8 mouse cellular contexts compared by ENCODE assay signal in the genomic region with DNA sequence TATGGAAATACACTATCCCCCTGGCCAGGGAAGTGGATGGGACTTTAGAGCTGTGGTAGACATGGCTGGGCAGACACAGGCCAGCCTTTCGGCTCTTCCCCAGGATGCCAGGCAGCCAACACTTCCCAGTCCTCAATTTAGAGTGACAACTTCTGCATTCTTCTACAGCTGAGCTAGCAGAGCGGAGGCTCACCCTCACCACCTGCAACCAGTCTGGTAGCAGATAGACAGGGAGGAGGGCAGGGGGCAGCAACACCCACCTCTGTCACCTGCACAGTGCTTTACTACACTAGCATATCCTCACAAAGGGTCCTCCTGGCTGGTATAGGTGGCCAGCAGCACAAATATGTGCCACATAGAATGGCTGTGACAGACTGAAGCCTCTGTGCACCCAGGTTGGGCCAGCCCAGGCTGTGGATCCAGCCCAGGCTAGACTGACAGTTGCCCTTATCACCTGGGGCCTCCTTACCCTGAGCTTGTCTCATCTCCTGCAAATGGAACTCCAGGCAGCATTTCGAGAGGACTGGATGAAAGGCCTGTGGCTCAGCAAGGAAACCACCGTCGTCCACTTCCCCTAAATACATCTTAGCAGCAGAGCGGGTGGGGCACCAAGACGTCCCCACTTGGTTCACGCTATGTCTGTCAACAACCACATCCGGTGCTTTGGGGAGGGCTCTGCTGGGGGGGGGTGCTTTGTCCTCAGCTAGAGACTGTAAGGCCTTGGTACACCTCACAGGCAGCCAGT. TPM values are rescaled to one million over a fixed set of nuclear protein-coding genes. Genes with fewer than 3 reads are reported as not detected.
A peak's percentile ranks its signal among the peaks of the same experiment; 100 is the strongest.
DNase-seq lines count a peak whose midpoint lies in the region.

No protein-coding gene starts in this region.

- DNase-seq in layer of hippocampus, adult 11-12 months (ENCODE audit: low spot score), result peak; percentile 43
- DNase-seq in layer of hippocampus, adult 8-10 months (ENCODE audit: low spot score in 2 of 2), result no peak
- DNase-seq in c-Kit-positive CD71-positive TER-119-positive erythroid progenitor cells, embryonic 14.5 days (ENCODE audit: low spot score), result peak; percentile 13
- DNase-seq in lung, postnatal 4 days, result peak; percentile 67 to 76
- peak; percentile 73 to 88 for DNase-seq in thymus, adult 18-20 months
- no peak for DNase-seq in adrenal gland, postnatal 10 days
- DNase-seq in kidney, adult 11 months, result no peak
- no peak for DNase-seq in urinary bladder, postnatal 14 days (ENCODE audit: low spot score)

RNA-seq across cellular contexts. Expression of gene Susd3, which starts 6.0 kb away (rescaled TPM):
- 1 to 10 TPM; 2.6 to 5.3 (median 3.8) TPM for total RNA-seq in layer of hippocampus, adult 8-10 months (2022)
- 1 to 10 TPM; 1.8 to 1.9 TPM for total RNA-seq in adrenal gland, postnatal 10 days (2021)

RNA-seq across cellular contexts. Expression of gene Card19, which starts 26.7 kb away (rescaled TPM):
- total RNA-seq in layer of hippocampus, adult 8-10 months (2022), result 10 to 100 TPM; 12.2 to 22.0 (median 18.0) TPM
- 10 to 100 TPM; 52.5 to 58.9 TPM for total RNA-seq in adrenal gland, postnatal 10 days (2021)

RNA-seq across cellular contexts. Expression of gene Ninj1, which starts 55.2 kb away (rescaled TPM):
- 10 to 100 TPM; 17.8 to 27.6 (median 21.7) TPM for total RNA-seq in layer of hippocampus, adult 8-10 months (2022)
- total RNA-seq in adrenal gland, postnatal 10 days (2021), result 10 to 100 TPM; 77.3 to 79.6 TPM

Comparison
In these comparisons a context has a peak if more than half of its experiments do, and no peak if none do; other contexts are left out.
1. DNase-seq: peak in layer of hippocampus, adult 11-12 months (single experiment), c-Kit-positive CD71-positive TER-119-positive erythroid progenitor cells, embryonic 14.5 days (single experiment), lung, postnatal 4 days (2 of 2) and thymus, adult 18-20 months (2 of 2); none in layer of hippocampus, adult 8-10 months (0 of 2), adrenal gland, postnatal 10 days (single experiment), kidney, adult 11 months (single experiment) and urinary bladder, postnatal 14 days (single experiment).